Mouse (Mus musculus) heart, postnatal 36 days (tissue): Measurements from ENCODE around the gene Olfr1392. TPM values are rescaled to one million over a fixed set of nuclear protein-coding genes. Genes with fewer than 3 reads are reported as not detected.
"Not testable (repeated sequence)": the region's sequence is repeated elsewhere in the genome, so short reads cannot be mapped to it uniquely, and the experiment has no call there.

ENCODE experiments used
- DNase-seq, 2 experiments: peaks; one replicate each; pipeline ENCODE4 v3.0.0; 2021 to 2022
- intact Hi-C: fragments of 180-260 bp; cut with DNase I; formaldehyde crosslinking; loops from one replicate; pipeline ENCODE4 v1.15.1; 2025
- total RNA-seq, 2 experiments: library from RNA; stranded (reverse); gene quantifications; 2 replicates each; pipeline ENCODE4 v1.2.3; 2021

Gene Olfr1392
- not detected for total RNA-seq

GRCm38 (mm10) chr11:49284982-49285381 is at the start of gene Olfr1392:
TSS of gene Olfr1392 (plus strand) at chr11:49285282.
- intact Hi-C loops, DNase-seq: not testable (repeated sequence)

- DNase-seq, result no peak
- intact Hi-C loops, result no loop called here
Measured at GRCm38 (mm10) chr11:49235459-49236207, 49.4 kb upstream of the Olfr1392 start.

GRCm38 (mm10) chr11:49236891-49237290 is 48.2 kb upstream of the Olfr1392 start:
- intact Hi-C loops, result no loop called here
- DNase-seq, result no peak

- intact Hi-C loops, result no loop called here
- no peak for DNase-seq
Measured at GRCm38 (mm10) chr11:49237532-49237931, 47.5 kb upstream of the Olfr1392 start.

- intact Hi-C loops, result no loop called here
- no peak for DNase-seq
Measured at GRCm38 (mm10) chr11:49240310-49240709, 44.8 kb upstream of the Olfr1392 start.

- DNase-seq, result no peak
- intact Hi-C loops, result no loop called here
Measured at GRCm38 (mm10) chr11:49240874-49241273, 44.2 kb upstream of the Olfr1392 start.

- no peak for DNase-seq
- intact Hi-C loops, result no loop called here
Measured at GRCm38 (mm10) chr11:49241471-49241870, 43.6 kb upstream of the Olfr1392 start.

GRCm38 (mm10) chr11:49242944-49243626 is 42.0 kb upstream of the Olfr1392 start:
- no peak for DNase-seq
- intact Hi-C loops, result no loop called here

- intact Hi-C loops, result no loop called here
- peak; percentile 89 to 93 for DNase-seq
Measured at GRCm38 (mm10) chr11:49243727-49244594, 41.1 kb upstream of the Olfr1392 start, which contains the start of gene Mgat1. TSS of gene Mgat1 (plus strand) at chr11:49244191.

GRCm38 (mm10) chr11:49244595-49244930 is 40.5 kb upstream of the Olfr1392 start:
- intact Hi-C loops, result no loop called here

GRCm38 (mm10) chr11:49245176-49245575 is 39.9 kb upstream of the Olfr1392 start:
- intact Hi-C loops, result loop anchor here (5.0 kb wide), 1 partner anchor 433 kb away; no protein-coding TSS in a partner anchor

More at GRCm38 (mm10) chr11:49244595-49244930, 40.5 kb upstream of the Olfr1392 start:
- DNase-seq, result no peak

GRCm38 (mm10) chr11:49245634-49246415 is 39.3 kb upstream of the Olfr1392 start:
- no peak for DNase-seq
- intact Hi-C loops, result loop anchor here (5.0 kb wide), 1 partner anchor 434 kb away; no protein-coding TSS in a partner anchor

More at GRCm38 (mm10) chr11:49245176-49245575, 39.9 kb upstream of the Olfr1392 start:
- DNase-seq, result no peak

- DNase-seq, result no peak
- intact Hi-C loops, result loop anchor here (5.0 kb wide), 1 partner anchor 434 kb away; no protein-coding TSS in a partner anchor
Measured at GRCm38 (mm10) chr11:49246523-49246922, 38.6 kb upstream of the Olfr1392 start.

- no peak for DNase-seq
- intact Hi-C loops, result loop anchor here (5.0 kb wide), 1 partner anchor 435 kb away; no protein-coding TSS in a partner anchor
Measured at GRCm38 (mm10) chr11:49247255-49247654, 37.8 kb upstream of the Olfr1392 start.

GRCm38 (mm10) chr11:49248226-49248973 is 36.7 kb upstream of the Olfr1392 start:
- intact Hi-C loops, result loop anchor here (5.0 kb wide), 1 partner anchor 436 kb away; no protein-coding TSS in a partner anchor
- DNase-seq, result peak; percentile 49 to 56

GRCm38 (mm10) chr11:49248974-49249700 is 35.9 kb upstream of the Olfr1392 start:
- intact Hi-C loops, result loop anchor here (5.0 kb wide), 1 partner anchor 437 kb away; no protein-coding TSS in a partner anchor
- DNase-seq, result no peak

- intact Hi-C loops, result loop anchor here (1.0 to 5.0 kb wide), 3 partner anchors 47 to 438 kb away; partner anchors contain the start of genes Irgm1 and Zfp62
- DNase-seq, result peak in 1 of 2 experiments; percentile 26
Measured at GRCm38 (mm10) chr11:49249811-49250421, 35.2 kb upstream of the Olfr1392 start.
